Mouse (Mus musculus) spleen, postnatal 36 days (tissue): ENCODE measurements around the gene Ap2a1.

Experiments used
- DNase-seq, 2 experiments: peaks; one replicate each; pipeline ENCODE4 v3.0.0; 2022; ENCODE audit warnings: low spot score in 2 of 2, mixed read lengths in 1 of 2

Gene Ap2a1

DNA sequence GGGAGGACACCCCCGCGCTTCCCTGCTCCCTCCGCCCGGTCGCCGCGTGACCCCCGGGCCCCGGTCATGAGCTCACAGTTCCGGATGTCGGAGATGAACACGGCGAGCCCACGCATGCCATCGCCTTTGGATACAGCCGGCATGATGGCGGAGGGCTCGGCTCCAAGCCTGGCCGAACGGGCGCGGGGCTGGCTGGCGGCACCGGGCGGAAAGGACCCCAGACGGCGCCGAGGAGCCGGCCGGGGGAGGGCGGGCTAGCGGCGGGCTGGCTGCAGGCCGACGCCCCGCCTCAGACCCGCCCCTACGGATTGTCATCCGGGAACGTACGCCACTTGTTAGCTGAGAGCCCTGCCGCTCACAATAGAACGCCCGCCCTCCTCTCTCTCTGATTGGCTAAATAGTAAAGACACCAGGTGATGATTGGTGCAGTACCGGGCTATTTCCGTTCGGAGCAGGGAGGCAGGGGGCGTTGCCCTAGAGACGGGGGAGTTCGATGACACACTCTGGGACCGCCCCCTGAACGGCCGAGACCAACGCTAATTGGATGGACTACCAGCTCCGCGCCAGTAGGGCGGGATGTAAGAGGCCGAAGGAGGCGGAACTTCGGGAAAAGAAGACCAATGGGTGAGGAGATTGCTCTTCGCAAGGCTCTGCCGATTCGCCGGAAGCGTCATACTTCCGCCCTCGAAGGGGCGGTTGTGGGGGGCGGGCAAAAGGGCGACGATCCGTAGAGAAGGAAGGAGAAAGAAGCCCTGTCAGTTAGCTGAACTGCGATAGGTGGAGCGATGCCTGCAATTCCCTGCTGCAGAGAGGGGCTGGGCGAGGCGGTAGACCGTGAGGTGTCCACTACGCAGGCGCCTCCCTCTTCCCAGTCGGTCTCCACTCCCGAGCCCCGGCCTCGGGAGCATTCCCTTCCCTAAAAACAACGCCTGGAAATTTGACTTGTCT lies at the start of gene Ap2a1:
Gene Ap2a1 (minus strand): TSS at position 293 of the 948 bp plus-strand sequence.
- DNase-seq = peak; percentile 100

DNA sequence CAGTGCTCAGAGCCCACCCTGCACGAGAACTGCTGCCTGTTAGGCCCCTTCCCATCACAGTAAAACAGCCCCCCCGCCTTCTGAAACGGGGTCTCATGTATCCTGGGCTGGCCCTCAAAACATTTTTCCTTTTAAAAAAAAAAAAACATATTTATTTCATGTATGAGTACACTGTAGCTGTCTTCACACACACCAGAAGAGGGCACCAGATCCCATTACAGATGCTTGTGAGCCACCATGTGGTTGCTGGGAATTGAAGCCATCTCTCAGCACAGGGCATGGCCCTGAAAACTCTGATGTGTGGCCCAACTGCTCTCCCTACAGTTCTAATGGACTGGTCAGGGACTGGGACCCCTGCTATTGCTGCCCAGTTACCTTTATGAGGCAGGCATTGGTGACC lies 49.0 kb upstream of the Ap2a1 start:
- DNase-seq = no peak

DNA sequence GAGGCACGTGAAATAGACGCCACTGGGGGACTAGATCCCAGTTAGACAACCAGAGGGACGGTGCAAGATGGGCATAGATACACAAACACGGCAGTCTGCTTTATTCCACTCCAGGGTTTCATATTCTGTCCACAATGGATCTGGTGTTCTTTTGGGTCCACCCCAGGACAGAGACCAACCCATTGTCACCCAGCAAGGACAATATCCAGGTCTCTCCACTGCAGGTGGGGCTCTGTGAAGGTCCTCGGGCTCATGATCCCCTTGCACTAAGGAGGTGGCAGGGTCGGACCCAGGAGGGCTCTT lies 45.8 kb upstream of the Ap2a1 start:
- no peak for DNase-seq

DNA sequence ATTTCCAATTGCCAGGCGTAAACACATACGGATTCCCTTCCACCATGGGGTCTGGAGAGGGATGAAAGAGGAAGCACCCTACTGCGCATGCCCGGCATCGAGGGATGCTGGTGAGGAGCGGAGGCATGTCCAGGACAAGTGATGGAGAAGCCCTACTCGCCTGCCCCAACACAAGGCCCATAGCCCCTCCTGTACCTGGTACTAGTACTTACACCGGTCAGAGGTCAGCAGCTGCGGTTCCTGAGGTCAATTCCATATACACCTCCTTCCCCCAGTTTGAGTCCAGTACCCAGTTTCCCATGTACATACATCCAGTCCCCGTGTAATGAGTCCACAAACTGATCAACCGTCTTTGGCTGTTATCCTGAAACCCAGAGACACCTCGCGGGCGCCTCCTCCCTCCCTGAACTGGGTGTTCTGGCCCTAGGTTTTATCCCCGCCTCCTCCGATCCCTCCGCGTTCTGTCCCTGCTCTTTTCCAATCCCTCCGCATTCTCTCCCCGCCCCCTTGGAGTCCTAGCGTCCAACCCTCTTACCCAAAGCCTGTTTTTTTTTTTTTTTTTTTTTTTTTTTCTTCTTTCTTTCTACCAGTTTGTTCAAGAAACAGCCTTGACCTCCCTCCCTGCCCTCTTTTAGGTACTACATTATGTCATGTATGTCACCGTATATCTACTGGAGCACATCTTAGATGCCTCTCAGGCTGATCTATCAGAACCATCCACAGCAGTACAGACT lies 45.3 kb upstream of the Ap2a1 start, which contains the start of gene Cpt1c:
Gene Cpt1c (minus strand): TSS at position 469 of the 734 bp plus-strand sequence.
- DNase-seq = peak; percentile 43 to 54

DNA sequence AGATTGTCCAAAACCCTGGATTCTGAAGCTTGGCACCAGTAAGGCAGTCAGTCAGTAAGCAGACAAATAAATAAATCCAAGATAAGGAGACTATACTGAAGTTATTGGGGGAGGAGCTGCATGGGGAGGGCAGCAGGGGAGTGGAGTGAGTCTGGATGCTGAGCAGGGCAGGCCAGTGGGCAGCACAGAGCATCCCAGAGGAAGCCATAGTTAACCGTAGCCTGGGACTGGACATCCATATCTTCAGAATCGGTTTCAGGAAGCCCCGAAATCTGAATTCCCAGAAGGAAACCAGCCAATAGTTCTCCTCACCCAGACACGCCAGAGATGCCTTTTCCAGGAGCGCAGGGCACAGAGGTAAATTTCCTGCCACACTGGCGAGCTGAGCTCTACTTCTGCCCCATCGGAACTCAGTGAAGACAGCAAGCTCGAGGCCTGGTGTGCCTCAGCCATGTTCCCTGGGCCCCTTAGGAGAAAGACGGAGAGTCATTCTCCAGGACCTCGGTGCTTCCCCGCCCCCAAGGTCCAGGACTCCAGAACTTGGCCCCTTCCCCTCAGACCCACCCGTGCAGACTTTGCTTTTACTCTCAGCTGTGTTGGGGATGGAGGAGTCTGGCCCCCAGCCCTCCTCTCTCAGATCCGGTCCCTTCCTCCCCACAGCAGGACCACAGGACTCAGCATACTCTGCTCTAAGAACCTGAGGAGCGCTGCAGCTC lies 44.3 kb upstream of the Ap2a1 start:
- DNase-seq = no peak

DNA sequence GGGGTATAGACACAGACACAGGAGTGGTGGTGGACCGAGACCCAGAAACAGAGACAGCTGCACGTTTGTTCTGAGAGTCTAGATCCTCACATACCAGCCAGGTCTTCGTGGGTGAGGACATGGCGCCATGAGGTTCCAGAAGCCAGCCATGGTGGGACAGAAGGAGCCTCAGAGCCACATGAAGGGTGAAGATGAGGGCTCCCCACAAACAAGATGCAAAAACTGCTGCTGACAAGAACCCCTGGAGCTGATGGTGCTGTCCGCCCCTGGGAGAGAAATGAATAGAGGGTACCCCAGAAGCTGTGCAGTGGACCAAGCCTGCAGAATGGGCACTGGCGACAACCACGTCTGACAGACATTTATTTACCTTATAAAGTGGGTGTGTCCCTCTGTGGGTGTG lies 41.8 kb upstream of the Ap2a1 start:
- DNase-seq = no peak

DNA sequence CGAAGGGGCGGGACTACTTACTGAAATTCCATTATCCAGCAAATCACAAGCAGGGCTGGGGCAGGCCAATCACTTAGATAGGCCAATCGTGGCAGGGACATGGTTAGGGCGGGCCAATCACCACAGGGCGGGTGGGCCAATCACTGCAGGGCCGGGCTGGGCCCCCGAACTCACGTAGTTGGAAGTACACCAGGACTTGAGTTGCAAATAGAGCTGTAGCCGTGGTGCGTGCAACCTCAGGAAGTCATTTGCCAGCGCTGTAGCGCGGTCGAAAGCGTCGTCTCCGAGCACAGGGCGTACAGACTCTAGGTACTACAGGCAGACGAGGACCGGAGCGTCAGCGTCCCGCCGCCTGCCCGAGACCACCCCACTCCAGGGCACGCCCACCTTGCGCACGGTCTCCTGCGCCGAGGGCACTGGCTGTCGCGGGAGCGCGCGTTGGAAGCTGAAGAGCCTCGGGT lies 41.0 kb upstream of the Ap2a1 start:
- peak; percentile 74 for DNase-seq

DNA sequence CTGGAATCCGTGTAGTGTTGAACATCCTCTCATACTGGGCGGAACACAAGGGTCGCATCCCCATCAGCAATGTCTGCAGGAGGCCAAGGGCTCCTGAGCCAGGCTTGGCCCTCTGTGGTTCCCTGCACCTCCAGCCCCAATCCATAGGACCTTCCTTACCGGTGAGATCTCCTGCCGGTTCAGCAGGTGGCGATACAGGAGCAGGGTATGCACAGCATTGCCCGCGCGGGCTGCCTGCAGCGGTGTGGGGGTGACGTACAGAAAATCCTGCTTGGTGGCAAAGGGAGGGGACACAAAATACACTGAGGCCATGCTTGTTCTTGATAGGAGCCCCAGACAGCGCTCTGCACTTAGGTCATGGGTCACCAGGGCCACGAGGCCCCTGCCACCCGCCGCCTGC lies 37.3 kb upstream of the Ap2a1 start:
- DNase-seq = no peak

DNA sequence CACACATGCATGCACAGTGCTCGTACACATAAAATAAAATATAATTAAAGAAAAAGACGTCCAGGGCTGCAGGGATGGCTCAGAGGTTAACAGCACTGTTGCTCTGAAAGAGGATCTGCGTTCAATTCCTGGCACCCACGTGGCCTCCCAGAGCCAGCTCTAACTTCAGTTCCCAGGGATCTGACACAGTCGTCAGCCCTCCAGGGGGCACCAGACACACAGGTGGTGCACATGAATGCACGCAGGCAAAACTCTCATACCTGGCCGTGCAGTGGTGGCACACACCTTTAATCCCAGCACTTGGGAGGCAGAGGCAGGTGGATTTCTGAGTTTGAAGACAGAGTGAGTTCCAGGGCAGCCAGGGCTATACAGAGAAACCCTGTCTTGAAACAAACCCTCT lies 36.7 kb upstream of the Ap2a1 start:
- no peak for DNase-seq

DNA sequence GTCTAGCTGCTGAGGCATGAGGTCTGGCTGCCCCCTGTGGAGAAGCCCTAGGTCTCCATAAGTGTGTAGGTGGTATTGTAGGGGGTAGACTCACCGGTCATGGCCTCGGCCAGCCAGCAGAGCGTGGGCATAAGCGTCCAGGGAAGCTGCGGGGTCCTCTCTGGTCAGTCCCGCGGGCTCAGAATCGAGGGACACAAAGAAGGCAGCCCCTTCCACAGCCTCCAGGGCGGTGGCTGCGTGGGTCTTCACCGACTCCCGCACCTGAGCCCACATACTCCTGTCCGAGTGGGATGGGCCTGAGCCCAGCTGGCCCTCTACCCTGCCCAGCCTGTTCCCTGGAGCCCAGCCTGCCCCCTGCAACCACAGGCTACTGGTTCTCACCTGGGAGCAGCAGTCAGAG lies 35.7 kb upstream of the Ap2a1 start:
- DNase-seq = no peak

DNA sequence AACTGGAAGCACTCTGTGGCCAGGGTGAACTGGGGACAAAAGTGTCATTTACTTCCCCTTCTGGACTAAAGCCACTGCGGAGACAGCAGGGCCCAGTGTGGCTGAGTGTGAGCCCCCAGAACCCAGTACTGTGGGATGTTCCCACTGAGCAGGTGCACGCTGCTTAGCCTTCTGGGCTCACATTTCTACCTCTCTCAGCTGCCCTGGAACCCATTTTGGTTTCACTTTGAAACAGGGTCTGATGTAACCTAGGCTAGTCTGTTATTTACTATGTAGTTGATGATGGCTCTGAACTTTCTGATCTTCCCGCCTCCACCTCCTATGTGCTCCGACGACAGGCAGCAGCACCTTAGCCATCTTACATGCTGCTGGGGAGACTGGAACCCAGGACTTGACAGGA lies 33.5 kb upstream of the Ap2a1 start:
- DNase-seq = no peak

DNA sequence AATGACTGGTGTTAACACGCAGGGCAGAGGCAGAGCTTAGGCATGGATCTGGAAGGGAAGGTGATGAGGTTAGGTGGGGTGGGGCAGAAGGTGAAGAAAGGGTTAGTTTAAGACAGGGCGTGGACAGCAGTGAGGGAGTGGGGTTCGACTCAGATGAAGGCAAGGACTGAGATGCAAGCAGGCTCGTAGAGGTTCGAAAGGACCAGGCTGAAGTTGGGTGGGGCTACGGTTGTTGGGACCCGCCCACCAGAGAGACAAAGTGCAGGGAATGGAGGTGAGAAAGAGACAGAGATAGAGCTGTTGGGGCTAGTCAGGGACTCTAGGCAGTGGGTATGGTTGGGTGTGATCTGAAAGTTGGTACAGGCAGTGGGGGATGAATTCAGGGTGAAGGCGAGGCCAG lies 33.0 kb upstream of the Ap2a1 start:
- no peak for DNase-seq

DNA sequence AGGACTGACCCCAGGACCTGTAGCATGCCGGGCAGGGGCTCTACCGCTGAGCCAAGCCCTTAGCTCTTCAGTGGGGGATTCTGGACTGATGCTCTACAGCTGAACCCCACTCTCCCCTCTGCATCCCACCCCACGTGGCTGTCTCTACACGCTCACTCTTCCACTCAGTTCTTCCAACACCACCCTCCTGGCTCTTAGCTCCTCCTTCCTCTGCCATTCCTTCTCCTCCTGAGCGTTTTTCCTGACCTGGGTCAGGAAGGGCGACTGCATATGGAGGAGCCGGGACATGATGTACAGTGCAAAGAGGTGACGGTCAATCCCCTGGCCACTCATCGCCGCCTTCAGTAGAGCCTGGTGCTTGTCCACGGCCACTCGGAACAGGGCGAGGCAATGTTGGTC lies 31.2 kb upstream of the Ap2a1 start:
- no peak for DNase-seq

DNA sequence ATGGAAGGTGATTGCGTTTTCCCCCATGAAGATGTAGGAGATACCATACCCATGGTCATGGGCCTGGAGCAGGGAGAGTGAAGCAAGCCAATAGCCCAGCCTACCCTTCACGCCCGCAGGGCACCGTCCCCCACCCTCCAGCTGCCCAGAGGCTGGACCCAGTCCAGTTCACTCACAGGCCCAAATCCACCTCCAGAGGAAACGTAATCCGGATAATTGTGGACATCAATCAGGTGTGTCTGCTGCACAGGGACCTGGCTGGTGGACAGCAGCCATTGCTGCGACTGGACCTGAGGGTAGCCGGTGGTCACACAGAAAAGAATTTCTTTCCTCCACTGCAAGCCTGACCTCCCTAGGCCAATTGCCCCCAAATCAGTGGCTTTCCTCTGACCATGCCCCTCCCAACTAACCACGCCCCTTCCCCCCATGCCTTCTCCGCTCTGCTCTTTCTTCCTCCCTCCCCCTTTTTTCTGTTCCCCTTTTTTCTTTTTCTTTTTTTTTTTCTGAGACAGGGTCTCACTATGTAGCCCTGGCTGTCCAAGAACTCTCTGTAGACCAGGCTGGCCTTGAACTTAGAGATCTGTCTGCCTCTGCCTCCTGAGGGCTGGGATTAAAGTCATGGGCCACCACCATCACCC lies 30.7 kb upstream of the Ap2a1 start:
- DNase-seq = peak; percentile 74 to 75

DNA sequence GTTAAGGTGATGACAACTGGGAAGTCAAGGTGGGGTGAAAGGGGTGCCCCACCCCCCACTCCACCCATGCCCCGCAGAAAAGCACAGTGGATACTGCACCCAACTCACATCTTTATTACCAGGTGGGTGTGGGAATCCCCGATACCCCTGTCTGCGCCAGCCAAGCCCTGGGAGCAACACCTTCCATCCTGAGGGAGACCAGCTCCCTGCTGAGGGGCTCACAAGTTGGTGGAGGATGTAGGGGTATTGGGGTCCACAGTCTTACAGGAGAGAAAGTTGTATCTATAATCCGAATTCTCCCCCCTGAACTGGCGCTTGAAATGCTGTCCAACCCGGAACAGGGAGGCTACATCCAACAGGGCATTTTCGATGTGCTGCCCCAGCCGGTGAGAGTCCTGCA lies 30.0 kb upstream of the Ap2a1 start:
- no peak for DNase-seq

DNA sequence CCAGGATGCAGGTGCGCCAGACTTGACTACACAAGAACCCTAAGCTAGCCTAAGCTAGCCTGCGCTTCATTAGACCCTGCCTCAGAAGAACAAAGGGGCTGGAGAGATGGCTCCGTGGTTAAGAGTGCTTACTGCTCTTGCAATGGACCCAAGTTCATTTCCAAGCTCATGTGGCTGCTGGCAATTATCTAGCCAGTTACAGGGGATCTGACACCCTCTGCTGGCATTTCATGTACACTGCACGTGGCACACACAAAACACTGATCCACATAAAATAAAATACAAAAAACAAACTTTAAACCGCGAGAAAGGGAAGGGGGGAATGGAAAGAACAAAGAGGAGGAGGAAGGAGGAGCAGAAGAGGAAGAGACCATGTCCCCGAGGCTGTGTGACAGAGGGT lies 28.9 kb upstream of the Ap2a1 start:
- DNase-seq = no peak

DNA sequence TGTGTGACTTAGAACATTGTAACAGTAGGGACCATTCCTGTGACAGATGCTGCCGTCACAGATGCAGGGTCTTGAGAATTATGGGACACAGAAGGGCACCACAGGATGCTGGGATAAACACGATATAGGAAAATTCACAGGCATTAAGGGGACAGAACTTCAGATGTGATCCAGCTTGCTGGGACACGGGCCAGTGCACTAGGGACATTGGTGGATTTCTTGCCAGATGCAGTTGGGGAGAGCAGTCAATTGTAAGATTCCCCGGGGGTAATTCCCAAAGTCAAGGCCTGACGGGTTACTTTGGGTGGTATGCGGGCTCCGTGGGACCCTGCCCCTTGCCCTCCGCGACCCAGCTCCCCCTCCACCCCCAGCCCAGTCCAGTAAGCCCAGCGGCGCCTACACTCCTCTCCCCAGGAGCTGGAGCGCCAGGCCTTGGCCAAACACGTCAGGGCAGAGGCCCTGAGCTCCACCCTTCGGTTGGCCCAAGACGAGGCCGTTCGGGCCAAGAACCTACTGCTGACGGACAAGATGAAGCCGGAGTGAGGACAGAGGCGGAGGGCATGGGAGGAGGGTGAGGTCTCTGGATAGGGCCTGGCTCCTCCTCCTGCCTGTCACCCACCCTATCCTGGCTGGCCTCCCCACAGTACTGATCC lies 28.0 kb upstream of the Ap2a1 start:
- no peak for DNase-seq

DNA sequence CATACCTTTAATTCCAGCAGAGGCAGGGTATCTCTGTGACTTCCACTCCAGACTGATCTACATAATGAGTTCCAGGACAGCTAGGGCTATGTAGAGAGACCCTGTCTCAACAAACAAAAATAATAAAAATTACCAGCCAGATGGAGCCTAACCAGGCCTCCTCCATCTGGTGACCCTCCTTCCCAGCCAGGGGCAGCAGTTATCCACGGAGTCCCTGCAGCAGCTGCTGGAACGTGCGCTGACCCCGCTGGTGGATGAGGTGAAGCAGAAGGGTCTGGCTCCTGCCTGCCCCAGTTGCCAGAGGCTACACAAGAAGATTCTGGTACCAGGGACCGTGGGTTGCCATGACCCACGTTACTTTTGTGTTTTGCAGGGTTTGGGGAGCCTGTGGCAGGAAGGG lies 27.0 kb upstream of the Ap2a1 start:
- no peak for DNase-seq

DNA sequence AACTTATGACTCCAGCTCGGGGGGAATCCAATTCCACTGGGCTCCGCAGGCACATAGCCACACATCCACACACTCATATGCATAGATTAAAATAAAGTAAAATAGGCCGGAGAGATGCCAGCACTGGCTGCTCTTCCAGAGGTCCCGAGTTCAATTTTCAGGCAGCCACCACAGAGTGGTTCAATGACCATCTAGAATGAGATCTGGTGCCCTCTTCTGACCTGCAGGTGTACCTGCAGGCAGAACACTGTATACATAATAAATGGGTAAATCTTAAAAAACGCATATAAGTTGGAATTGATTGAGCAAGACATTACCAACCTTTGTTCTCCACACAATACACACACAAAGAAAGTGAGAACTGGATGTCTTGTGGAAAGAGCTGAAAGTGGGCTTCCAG lies 26.3 kb upstream of the Ap2a1 start:
- no peak for DNase-seq

DNA sequence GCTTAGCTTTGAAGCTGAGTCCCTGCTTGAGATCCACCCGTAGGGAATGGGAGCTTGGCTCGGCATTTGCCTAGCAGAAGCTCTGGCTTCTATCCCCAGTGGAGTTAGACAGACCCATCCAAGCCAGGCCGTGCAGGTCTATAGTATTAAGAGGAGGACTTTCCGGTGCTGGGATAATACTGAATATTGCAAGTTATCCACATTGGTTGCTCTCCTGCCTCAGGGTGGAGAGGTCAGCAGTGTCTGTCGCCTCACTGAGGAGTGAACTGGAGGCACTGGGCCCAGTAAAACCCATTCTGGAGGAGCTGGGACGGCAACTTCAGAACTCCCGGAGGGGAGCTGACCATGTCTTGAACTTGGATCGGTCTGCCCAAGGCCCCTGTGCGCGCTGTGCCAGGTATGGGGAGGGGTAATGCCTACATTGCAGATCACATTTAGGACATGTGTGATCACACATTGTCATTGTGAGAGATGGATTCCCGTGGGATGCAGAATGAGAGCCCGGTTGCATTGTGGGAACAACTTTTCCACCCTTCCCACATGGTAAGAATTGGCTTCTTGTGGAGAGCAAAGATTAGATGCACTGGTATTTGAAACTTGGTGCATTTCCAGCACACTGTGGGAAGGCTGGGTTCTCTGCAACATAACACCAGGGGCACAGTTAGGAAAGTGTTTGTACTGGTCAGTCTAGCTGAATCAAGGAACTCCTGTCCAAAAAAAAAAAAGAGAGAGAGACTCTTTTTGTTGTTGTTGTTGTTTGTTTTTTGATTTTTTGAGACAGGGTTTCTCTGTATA lies 25.0 kb upstream of the Ap2a1 start:
- DNase-seq = no peak

DNA sequence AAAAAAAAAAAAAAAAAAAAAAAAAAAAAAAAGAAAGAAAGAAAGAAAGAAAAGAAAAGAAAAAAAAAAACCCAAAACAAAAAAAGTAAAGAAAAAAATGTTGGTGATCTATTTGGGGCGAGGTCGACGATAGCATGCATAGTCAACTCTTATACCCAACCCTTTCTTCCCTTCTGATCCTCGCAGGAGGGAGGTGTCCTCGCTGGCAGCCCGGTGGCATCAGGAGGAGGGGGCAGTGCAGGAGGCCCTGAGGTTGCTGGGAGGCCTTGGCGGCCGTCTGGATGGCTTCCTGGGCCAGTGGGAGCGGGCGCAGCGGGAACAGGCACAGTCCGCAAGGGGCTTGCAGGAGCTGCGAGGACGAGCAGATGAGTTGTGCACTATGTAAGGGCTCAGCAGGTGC lies 24.3 kb upstream of the Ap2a1 start:
- no peak for DNase-seq
